Mouse (Mus musculus) liver, postnatal 0 days (tissue): ENCODE results near the gene Arhgef12. TPM values are rescaled to one million over a fixed set of nuclear protein-coding genes. Genes with fewer than 3 reads are reported as not detected.

Experiments used
- ATAC-seq: fragments of 200-750 bp; cut with Nextera tagmentation; 2 replicates; pipeline ENCODE4 v1.8.0; 2017; ENCODE audit warnings: mild to moderate bottlenecking, moderate library complexity
- DNase-seq: peaks from one replicate; pipeline ENCODE4 v3.0.0-alpha.2; 2016
- H3K27ac ChIP-seq: fragments of 300-500 bp; sonication (generic); 2 replicates; pipeline ENCODE4 v1.5.1; 2014; ENCODE audit warnings: antibody characterized with exemption, moderate library complexity, mild to moderate bottlenecking, low read depth
- H3K27me3 ChIP-seq: fragments of 300-500 bp; sonication (generic); 2 replicates; pipeline ENCODE4 v1.6.1; 2014; ENCODE audit warnings: low read length, control low read depth, mixed read lengths; ENCODE audit not compliant: insufficient read depth
- H3K36me3 ChIP-seq: fragments of 300-500 bp; sonication (generic); replicated peaks from 2 replicates; pipeline ENCODE4 v1.6.1; 2014; ENCODE audit warnings: mild to moderate bottlenecking, control low read depth, low read length, moderate library complexity, mixed read lengths; ENCODE audit not compliant: insufficient read depth
- H3K4me1 ChIP-seq: fragments of 300-500 bp; sonication (generic); 2 replicates; pipeline ENCODE4 v1.6.1; 2014; ENCODE audit warnings: antibody characterized with exemption, mild to moderate bottlenecking, control low read depth; ENCODE audit not compliant: insufficient read depth
- H3K4me2 ChIP-seq: fragments of 300-500 bp; sonication (generic); 2 replicates; pipeline ENCODE4 v1.6.1; 2014; ENCODE audit warnings: low read depth, mild to moderate bottlenecking, low read length, moderate library complexity, mixed read lengths
- H3K4me3 ChIP-seq: fragments of 300-500 bp; sonication (generic); 2 replicates; pipeline ENCODE4 v1.5.1; 2014; ENCODE audit warnings: low read depth, low read length
- H3K9ac ChIP-seq: fragments of 300-500 bp; sonication (generic); replicated peaks from 2 replicates; pipeline ENCODE4 v1.6.1; 2014; ENCODE audit warnings: mild to moderate bottlenecking, moderate library complexity
- H3K9me3 ChIP-seq: fragments of 300-500 bp; sonication (generic); 2 replicates; pipeline ENCODE4 v1.6.1; 2016; ENCODE audit warnings: mild to moderate bottlenecking, control low read depth, low read length, mixed read lengths
- CTCF ChIP-seq: sonication (generic); IDR thresholded peaks from 2 replicates; pipeline ENCODE4 v1.5.1; 2016; ENCODE audit warnings: antibody characterized with exemption, low read depth
- EP300 ChIP-seq: IDR thresholded peaks from 2 replicates; pipeline ENCODE4 v1.6.1; 2016; ENCODE audit warnings: antibody characterized with exemption, low read depth, mild to moderate bottlenecking
- WGBS: fragments of 180-500 bp; shearing (Covaris S2); extraction: QIAGEN DNeasy Blood & Tissue Kit; methylation state at CpG from one replicate; pipeline ENCODE4 v1.1.7; 2014; ENCODE audit not compliant: insufficient replicate concordance; 5-methylcytosine and 5-hydroxymethylcytosine counted together
- polyA plus RNA-seq: library from polyadenylated mRNA; unstranded; fragments of >200 nt; fragmentation: Nextera tagmentation; extraction: Ambion mirVana; gene quantifications from 2 replicates; pipeline ENCODE4 v1.2.1, GENCODE M21; 2015

Arhgef12 gene
- polyA plus RNA-seq, 1 experiment from 2014 or later = 4.8 TPM

- ATAC-seq (no peak), DNase-seq (no peak)
- H3K4me2 ChIP-seq = 0 out of 2 replicates have a peak overlapping the region, but pooled peaks have one; percentile 85
- H3K36me3 ChIP-seq = no peaks in the 10 kb centered on the region
- no peak overlapping the region for H3K4me3 ChIP-seq
- H3K9ac ChIP-seq = no peak overlapping the region
- H3K4me1 ChIP-seq = peaks cover 8% of the 10 kb centered on the region
- 0 out of 2 replicates have a peak, but pooled peaks cover 2% of the 10 kb centered on the region for H3K27me3 ChIP-seq
- WGBS = 50% methylated on average over 5 of the region's 5 CpGs
- H3K27ac ChIP-seq = no peak overlapping the region; the same call in 1 of the 2 replicates
- no peaks in the 10 kb centered on the region for H3K9me3 ChIP-seq
- TF ChIP-seq CTCF (no peak), EP300 (no peak)
Observed at GRCm38 (mm10) chr9:43107555-43107954, 516 bp upstream of the Arhgef12 start.

DNA sequence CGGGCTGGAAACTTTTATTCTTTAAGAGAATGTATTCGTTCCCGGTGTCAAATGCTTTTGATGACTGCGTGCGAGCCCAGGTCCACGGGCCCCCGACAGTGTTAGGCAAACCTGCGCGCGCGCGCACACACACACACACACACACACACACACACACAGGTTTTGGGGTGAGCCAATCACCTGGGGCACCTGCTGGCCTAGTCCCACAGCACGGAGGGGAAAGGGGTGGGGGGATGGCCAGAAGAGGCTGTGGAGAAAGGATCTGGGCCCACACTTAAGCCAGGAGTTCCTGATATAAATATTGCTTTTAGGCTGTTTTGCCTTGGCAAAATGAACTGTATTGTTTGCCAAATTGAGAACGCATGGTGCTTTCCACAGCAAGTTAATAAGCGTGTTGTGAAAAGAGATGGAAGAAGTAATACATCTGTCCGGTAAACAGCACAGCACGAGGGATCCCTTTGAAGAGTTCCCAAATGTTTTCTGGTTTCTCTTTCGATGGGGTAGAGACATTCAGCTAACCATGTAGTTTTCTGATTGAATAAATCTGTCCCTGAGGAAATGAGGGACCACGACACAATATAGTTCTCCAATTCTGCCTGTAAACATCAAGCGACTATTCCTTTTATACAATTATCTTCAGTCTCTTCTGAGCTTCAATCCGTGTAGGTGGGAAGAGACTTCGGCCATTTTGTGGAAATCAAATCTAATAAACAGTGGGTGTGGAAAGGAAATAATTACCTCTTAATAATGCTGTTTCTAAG, 433 bp downstream of the Arhgef12 start:
- peaks cover 13% of the 10 kb centered on the region for H3K4me1 ChIP-seq
- DNase-seq (peak; percentile 67), ATAC-seq (peak; percentile 28; the same call in 1 of the 2 replicates)
- TF ChIP-seq EP300 (no peak), CTCF (no peak)
- WGBS = 16% methylated on average over 22 of the region's 22 CpGs
- H3K4me3 ChIP-seq = peak overlapping the region; percentile 87
- no peaks in the 10 kb centered on the region for H3K9me3 ChIP-seq
- H3K4me2 ChIP-seq = peak overlapping the region; percentile 85
- H3K27ac ChIP-seq = peak overlapping the region; percentile 98
- peak overlapping the region; percentile 92 for H3K9ac ChIP-seq
- 0 out of 2 replicates have a peak, but pooled peaks cover 2% of the 10 kb centered on the region for H3K27me3 ChIP-seq
- H3K36me3 ChIP-seq = no peaks in the 10 kb centered on the region

DNA sequence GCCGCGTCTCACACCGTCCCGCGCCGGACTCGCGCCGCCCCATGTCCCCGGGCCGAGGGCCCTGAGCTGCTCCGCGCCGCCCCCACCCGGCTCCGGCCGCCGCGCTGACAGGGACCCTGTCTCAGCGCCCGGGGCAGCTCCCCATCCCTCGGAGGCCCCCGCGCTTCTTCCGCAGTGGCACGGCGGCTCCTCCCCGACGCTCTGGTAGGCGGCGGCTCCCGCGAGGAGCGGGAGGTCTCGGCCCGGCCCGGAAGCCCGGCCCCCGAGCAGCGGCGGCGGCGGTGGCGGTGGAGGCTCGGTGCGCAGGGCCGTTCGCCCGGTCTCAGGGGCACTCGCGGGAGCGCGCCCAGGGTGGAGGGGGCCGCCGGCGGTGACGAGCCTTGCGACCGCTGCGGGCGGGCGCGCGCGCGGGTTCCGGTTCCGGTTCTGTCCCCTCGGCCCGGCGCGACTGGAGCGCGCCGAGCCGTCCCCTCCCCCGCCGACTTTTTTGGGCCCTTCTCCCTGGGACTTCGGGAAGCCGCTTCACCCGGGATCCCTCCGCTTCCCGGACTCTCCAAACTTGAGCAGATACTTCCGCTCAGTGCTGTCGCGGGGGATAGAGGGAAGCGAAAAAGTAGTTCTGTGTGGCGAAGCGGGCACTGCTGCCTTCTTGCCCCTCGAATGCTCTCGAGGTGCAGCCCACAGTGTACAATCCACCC, 1.2 kb downstream of the Arhgef12 start:
- H3K4me1 ChIP-seq = peaks cover 16% of the 10 kb centered on the region
- DNase-seq (peak; percentile 89), ATAC-seq (peak; percentile 75)
- peak overlapping the region; percentile 98 for H3K27ac ChIP-seq
- H3K36me3 ChIP-seq = no peaks in the 10 kb centered on the region
- 1% methylated on average over 78 of the region's 91 CpGs for WGBS
- TF ChIP-seq EP300 (no peak), CTCF (no peak)
- peak overlapping the region; percentile 87 for H3K4me3 ChIP-seq
- 0 out of 2 replicates have a peak, but pooled peaks cover 2% of the 10 kb centered on the region for H3K27me3 ChIP-seq
- no peaks in the 10 kb centered on the region for H3K9me3 ChIP-seq
- H3K4me2 ChIP-seq = peak overlapping the region; percentile 85
- peak overlapping the region; percentile 92 for H3K9ac ChIP-seq

DNA sequence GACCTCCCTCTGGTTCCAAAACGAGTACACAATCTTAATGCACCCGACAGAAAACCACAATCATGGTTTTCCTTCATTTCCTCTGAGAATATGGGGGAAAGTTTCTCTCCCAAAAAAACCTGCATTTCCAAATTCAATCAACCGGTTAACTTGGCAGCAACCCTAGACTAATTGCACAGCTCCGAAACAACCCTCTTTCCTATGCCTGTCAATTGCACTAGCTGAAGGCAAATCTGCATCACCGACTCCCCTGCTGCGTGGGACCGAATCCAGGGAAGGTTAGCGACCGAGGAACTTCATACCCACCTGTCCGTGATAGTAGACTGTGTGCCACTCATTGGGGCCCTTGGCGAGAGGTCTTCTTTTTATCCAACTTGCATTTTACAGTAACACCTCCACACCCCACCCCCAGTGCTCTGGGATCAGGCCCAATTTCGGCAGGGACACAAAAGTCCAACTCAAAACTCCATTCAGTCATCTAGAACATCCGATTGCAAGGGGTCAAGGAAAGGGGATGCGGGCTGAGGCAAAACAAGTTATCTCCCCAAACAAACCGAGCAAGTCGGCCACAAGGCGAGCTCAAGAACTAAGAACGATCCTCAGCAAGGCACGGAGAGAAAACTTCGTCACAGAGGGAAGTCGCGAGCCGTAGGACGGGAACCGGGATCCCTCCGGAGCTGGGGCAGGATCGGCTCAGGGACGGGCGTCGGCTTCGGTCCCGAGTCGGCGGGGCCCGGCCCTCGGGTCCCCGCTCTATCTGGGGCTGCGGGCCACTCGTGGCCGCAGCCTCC, 2.0 kb downstream of the Arhgef12 start:
- Histone ChIP-seq H3K9me3 (no peaks in the 10 kb centered on the region), H3K27me3 (0 out of 2 replicates have a peak, but pooled peaks cover under 1% of the 10 kb centered on the region), H3K4me3 (peak overlapping the region; percentile 87), H3K36me3 (no peaks in the 10 kb centered on the region), H3K4me2 (peak overlapping the region; percentile 85), H3K4me1 (peaks cover 17% of the 10 kb centered on the region), H3K9ac (peak overlapping the region; percentile 92), H3K27ac (peak overlapping the region; percentile 98)
- DNase-seq (peak; percentile 63), ATAC-seq (no peak; the same call in 1 of the 2 replicates)
- TF ChIP-seq CTCF = no peak
- TF ChIP-seq EP300 = no peak
- WGBS = 1% methylated on average over 36 of the region's 40 CpGs

GRCm38 (mm10) chr9:43104526-43104872, 2.5 kb downstream of the Arhgef12 start:
- H3K27me3 ChIP-seq = no peaks in the 10 kb centered on the region
- H3K9ac ChIP-seq = peak overlapping the region; percentile 92
- no peak for TF ChIP-seq EP300
- no peak for TF ChIP-seq CTCF
- no peak for DNase-seq
- WGBS = 10% methylated on average over 4 of the region's 4 CpGs
- H3K36me3 ChIP-seq = no peaks in the 10 kb centered on the region
- H3K9me3 ChIP-seq = no peaks in the 10 kb centered on the region
- H3K4me1 ChIP-seq = peaks cover 17% of the 10 kb centered on the region
- peak overlapping the region; percentile 85 for H3K4me2 ChIP-seq
- ATAC-seq = no peak
- peak overlapping the region; percentile 87 for H3K4me3 ChIP-seq
- H3K27ac ChIP-seq = peak overlapping the region; percentile 98
